Mouse (Mus musculus) heart, postnatal 4 days (tissue): ENCODE data around the gene Rmdn2. TPM values are rescaled to one million over a fixed set of nuclear protein-coding genes. Genes with fewer than 3 reads are reported as not detected.

Experiments
- total RNA-seq, 2 experiments: library from RNA; stranded (reverse); gene quantifications; 2 replicates each; pipeline ENCODE4 v1.2.3; 2021

The Rmdn2 gene
- total RNA-seq, 2 experiments from 2014 or later: 8.0 to 11.5 TPM

Other genes with a start within 250 kb of the Rmdn2 start
- gene Cyp1b1, start 103.2 kb downstream of the Rmdn2 start, total RNA-seq: 1 to 10 TPM; 4.4 to 4.7 TPM